Mouse (Mus musculus): Measurements from ENCODE around the gene 4921517D22Rik.

- TF ChIP-seq CTCF (IDR thresholded peaks at IDR 0.05; ENCODE audit: extremely low read depth, insufficient read depth, insufficient read length, insufficient replicate concordance) (no peak), POLR2A (IDR thresholded peaks at IDR 0.05; ENCODE audit: low read depth, low read length) (no peak)
Observed at GRCm38 (mm10) chr13:59699131-59699530, 5.2 kb upstream of the 4921517D22Rik start.
